Comparison of ENCODE assay signal across 8 mouse cellular contexts in genomic region chr11:116532262-116532809, GRCm38 (mm10). TPM values are rescaled to one million over a fixed set of nuclear protein-coding genes. Genes with fewer than 3 reads are reported as not detected.
DNase-seq lines count a peak whose midpoint lies in the region; ATAC-seq lines count a peak whose summit lies in the region.

No protein-coding gene starts in this region.

- H3K4me2 ChIP-seq in intestine, embryonic 14.5 days (ENCODE audit: low read length): peak overlapping the region; percentile 98

- peak overlapping the region; percentile 42 for H3K9ac ChIP-seq in intestine, embryonic 14.5 days (ENCODE audit: low read length)

- H3K4me1 ChIP-seq in erythroblast, embryonic 14.5 days (ENCODE audit: control insufficient read depth): peaks cover 89% of the 10 kb centered on the region
- peaks cover 23% of the 10 kb centered on the region for H3K4me1 ChIP-seq in intestine, embryonic 14.5 days (replicated peaks; ENCODE audit: control insufficient read depth, insufficient read depth, low read length)

- peak; percentile 16; the same call in 1 of the 2 replicates for ATAC-seq in intestine, embryonic 14.5 days (replicated peaks; ENCODE audit: low FRiP score, low TSS enrichment, low read depth)

- H3K36me3 ChIP-seq in erythroblast, embryonic 14.5 days (ENCODE audit: control insufficient read depth): peaks cover 44% of the 10 kb centered on the region
- H3K36me3 ChIP-seq in intestine, embryonic 14.5 days (ENCODE audit: control insufficient read depth, insufficient read depth, low read length): no peaks in the 10 kb centered on the region

- peak; percentile 49 for DNase-seq in ovary, postnatal 36 days (ENCODE audit: low spot score)
- no peak for DNase-seq in ovary, postnatal 10 days (ENCODE audit: low spot score)
- peak; percentile 77 for DNase-seq in intestine, embryonic 14.5 days (ENCODE audit: low spot score)
- peak; percentile 50 to 65 for DNase-seq in lung, adult 18-20 months
- peak; percentile 69 for DNase-seq in retina, postnatal 1 day
- no peak for DNase-seq in left cerebral cortex, postnatal 4 days
- no peak for DNase-seq in ovary, postnatal 14 days (ENCODE audit: low spot score)

- under 1% methylated on average over 30 of the region's 30 CpGs for WGBS in intestine, embryonic 14.5 days

- no peaks in the 10 kb centered on the region for H3K9me3 ChIP-seq in erythroblast, embryonic 14.5 days (ENCODE audit: control insufficient read depth, low read length)
- no peaks in the 10 kb centered on the region for H3K9me3 ChIP-seq in intestine, embryonic 14.5 days (ENCODE audit: control insufficient read depth, low read length)

- H3K27me3 ChIP-seq in erythroblast, embryonic 14.5 days (ENCODE audit: control insufficient read depth): peaks cover 42% of the 10 kb centered on the region
- H3K27me3 ChIP-seq in intestine, embryonic 14.5 days (replicated peaks; ENCODE audit: control insufficient read depth, insufficient read depth, low read length): peaks cover 45% of the 10 kb centered on the region

- peak overlapping the region; percentile 70 for H3K4me3 ChIP-seq in erythroblast, embryonic 14.5 days (replicated peaks)
- peak overlapping the region; percentile 49 for H3K4me3 ChIP-seq in intestine, embryonic 14.5 days (ENCODE audit: low read depth, low read length)

- intact Hi-C loops in left cerebral cortex, postnatal 4 days (cut with DNase I): loop anchor here (5.0 kb wide), 1 partner anchor 35 kb away; no protein-coding TSS in a partner anchor

- no peak overlapping the region for H3K27ac ChIP-seq in intestine, embryonic 14.5 days (ENCODE audit: low read depth)

RNA-seq across cellular contexts. Expression of gene Sphk1, which starts 1.6 kb away (rescaled TPM):
- 13.6 and 14.3 TPM in 2 replicates for polyA plus RNA-seq in erythroblast, embryonic 14.5 days (2012)
- 2.1 and 4.5 TPM in 2 replicates for polyA plus RNA-seq in intestine, embryonic 14.5 days (2014; fragmentation: Nextera tagmentation; extraction: Ambion mirVana)
- total RNA-seq in left cerebral cortex, postnatal 4 days (2021): 1 to 10 TPM; 4.8 to 6.7 TPM

RNA-seq across cellular contexts. Expression of gene Prpsap1, which starts 38.3 kb away (rescaled TPM):
- 1.2 and 1.4 TPM in 2 replicates for polyA plus RNA-seq in erythroblast, embryonic 14.5 days (2012)
- polyA plus RNA-seq in intestine, embryonic 14.5 days (2014; fragmentation: Nextera tagmentation; extraction: Ambion mirVana): 207 and 208 TPM in 2 replicates
- total RNA-seq in left cerebral cortex, postnatal 4 days (2021): 100 to 1,000 TPM; 107 TPM

RNA-seq across cellular contexts. Expression of gene Ube2o, which starts 48.9 kb away (rescaled TPM):
- 71.6 and 80.5 TPM in 2 replicates for polyA plus RNA-seq in erythroblast, embryonic 14.5 days (2012)
- polyA plus RNA-seq in intestine, embryonic 14.5 days (2014; fragmentation: Nextera tagmentation; extraction: Ambion mirVana): 9.7 and 9.8 TPM in 2 replicates
- 100 to 1,000 TPM; 115 to 128 TPM for total RNA-seq in left cerebral cortex, postnatal 4 days (2021)

RNA-seq across cellular contexts. Expression of gene Aanat, which starts 53.9 kb away (rescaled TPM):
- not detected in 2 replicates for polyA plus RNA-seq in erythroblast, embryonic 14.5 days (2012)
- polyA plus RNA-seq in intestine, embryonic 14.5 days (2014; fragmentation: Nextera tagmentation; extraction: Ambion mirVana): not detected in 2 replicates
- under 1 TPM; 0.52 to 0.96 TPM for total RNA-seq in left cerebral cortex, postnatal 4 days (2021)

Comparison
In these comparisons a context has a peak if more than half of its experiments do, and no peak if none do; other contexts are left out.
1. DNase-seq: peak in ovary, postnatal 36 days (single experiment), intestine, embryonic 14.5 days (single experiment), lung, adult 18-20 months (2 of 2) and retina, postnatal 1 day (single experiment); none in ovary, postnatal 10 days (single experiment), left cerebral cortex, postnatal 4 days (single experiment) and ovary, postnatal 14 days (single experiment).
2. RNA of gene Prpsap1, which starts 38.3 kb away (polyA plus RNA-seq): 207 to 208 TPM in intestine, embryonic 14.5 days; 1.2 to 1.4 TPM in erythroblast, embryonic 14.5 days; every median in the first group is over 10 times any median in the second.